Mouse (Mus musculus): ENCODE results near the gene E130309D02Rik. TPM values are rescaled to one million over a fixed set of nuclear protein-coding genes. Genes with fewer than 3 reads are reported as not detected.

The E130309D02Rik gene
- polyA plus RNA-seq, 1 experiment from 2014 or later: 50.0 TPM

DNA sequence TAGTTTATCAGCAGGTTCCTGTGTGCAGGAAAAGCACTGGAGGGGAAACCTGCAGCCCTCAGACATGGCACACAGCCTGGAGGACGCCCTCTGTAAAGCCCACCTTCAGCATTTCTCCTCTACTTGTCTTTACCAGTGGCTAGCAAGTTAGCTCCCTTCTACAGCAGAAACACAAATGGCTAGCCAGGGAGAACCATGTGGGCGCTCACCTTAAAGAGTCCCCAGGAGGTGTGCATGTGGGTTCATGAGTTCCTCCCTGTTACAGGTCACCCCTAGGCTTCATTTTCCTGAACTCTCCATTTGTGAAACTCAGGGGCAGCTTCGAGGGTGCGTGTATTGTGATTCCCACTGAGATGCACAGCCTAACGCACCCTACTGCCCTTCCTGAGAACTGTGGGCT lies 59.4 kb downstream of the E130309D02Rik start:
- no peak overlapping the region for H3K4me3 ChIP-seq
- WGBS: 80% methylated on average over 5 of the region's 5 CpGs
- no peak overlapping the region for H3K9ac ChIP-seq
- ATAC-seq: no peak
- H3K27me3 ChIP-seq: peaks cover 76% of the 10 kb centered on the region
- H3K27ac ChIP-seq: no peak overlapping the region
- H3K4me1 ChIP-seq: peaks cover 25% of the 10 kb centered on the region
- H3K36me3 ChIP-seq (ENCODE audit: poor library complexity, severe bottlenecking): peaks cover 96% of the 10 kb centered on the region
- H3K9me3 ChIP-seq (replicated peaks): no peaks in the 10 kb centered on the region
- H3K4me2 ChIP-seq: no peak overlapping the region

DNA sequence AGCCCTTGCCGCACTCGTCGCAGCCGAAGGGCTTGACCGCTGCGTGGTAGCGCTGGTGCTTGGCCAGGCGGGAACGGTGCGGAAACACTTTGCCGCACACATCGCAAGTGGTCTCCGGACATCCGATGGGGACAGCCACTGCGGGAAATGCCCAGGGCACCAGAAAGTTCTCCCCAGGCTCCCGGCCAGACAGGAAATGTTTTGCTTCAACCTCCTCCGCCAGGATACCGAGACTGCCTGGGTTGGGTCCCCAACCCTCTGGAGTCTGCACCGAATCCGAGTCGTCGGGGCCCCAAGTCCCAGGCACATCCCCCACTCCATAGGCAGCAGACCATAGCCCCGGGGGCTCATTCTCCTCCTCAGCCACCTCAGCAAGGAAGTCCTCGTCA lies 60.0 kb downstream of the E130309D02Rik start:
- H3K4me3 ChIP-seq: 0 out of 2 replicates have a peak overlapping the region, but pooled peaks have one; percentile 4
- no peak overlapping the region for H3K9ac ChIP-seq

DNA sequence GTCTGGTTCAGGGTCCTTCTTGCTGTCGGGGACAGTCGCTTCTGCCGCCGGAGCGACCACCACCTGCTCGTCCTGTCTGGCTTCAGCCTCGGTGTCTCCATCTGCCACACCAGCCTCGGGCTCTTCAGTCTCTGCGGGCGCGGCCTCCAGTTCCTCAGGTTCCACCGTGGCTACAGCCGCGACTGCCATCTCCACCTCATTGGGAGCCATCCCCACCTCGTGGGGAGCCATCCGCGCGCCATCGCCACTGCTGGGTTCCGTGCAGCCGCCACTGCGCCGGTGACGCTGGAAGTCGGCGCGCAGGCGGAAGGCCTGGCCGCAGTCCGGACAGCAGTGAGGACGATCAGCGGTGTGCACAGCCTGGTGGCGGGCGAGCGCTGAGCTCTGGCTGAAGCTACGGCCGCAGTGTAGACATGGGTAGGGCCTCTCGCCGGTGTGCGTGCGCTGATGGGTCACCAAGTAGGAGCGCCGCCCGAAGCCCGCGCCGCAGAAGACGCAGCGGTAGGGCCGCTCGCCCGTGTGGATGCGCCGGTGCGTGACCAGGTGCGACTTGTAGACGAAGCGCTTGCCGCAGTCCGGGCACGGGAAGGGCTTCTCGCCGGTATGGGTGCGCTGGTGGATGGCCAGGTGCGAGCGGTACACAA lies 60.6 kb downstream of the E130309D02Rik start:
- Histone ChIP-seq H3K27ac (no peak overlapping the region), H3K36me3 (ENCODE audit: poor library complexity, severe bottlenecking) (peaks cover 93% of the 10 kb centered on the region), H3K27me3 (peaks cover 76% of the 10 kb centered on the region), H3K9me3 (replicated peaks) (no peaks in the 10 kb centered on the region), H3K9ac (peak overlapping the region; percentile 53; the same call in 1 of the 2 replicates), H3K4me2 (peak overlapping the region; percentile 67; the same call in 1 of the 2 replicates), H3K4me3 (peak overlapping the region; percentile 40), H3K4me1 (peaks cover 25% of the 10 kb centered on the region)
- no peak for ATAC-seq
- 11% methylated on average over 66 of the region's 66 CpGs for WGBS

More for the DNA sequence above, 60.0 kb downstream of the E130309D02Rik start:
- Histone ChIP-seq H3K4me1 (peaks cover 25% of the 10 kb centered on the region), H3K4me2 (no peak overlapping the region), H3K27me3 (peaks cover 76% of the 10 kb centered on the region), H3K36me3 (ENCODE audit: poor library complexity, severe bottlenecking) (peaks cover 93% of the 10 kb centered on the region), H3K27ac (no peak overlapping the region), H3K9me3 (replicated peaks) (no peaks in the 10 kb centered on the region)
- no peak for ATAC-seq
- 23% methylated on average over 24 of the region's 24 CpGs for WGBS

GRCm38 (mm10) chr5:143253881-143254486 lies 61.2 kb downstream of the E130309D02Rik start:
- Histone ChIP-seq H3K4me1 (peaks cover 25% of the 10 kb centered on the region), H3K27ac (no peak overlapping the region), H3K9me3 (replicated peaks) (no peaks in the 10 kb centered on the region), H3K9ac (peak overlapping the region; percentile 53), H3K4me2 (peak overlapping the region; percentile 67), H3K4me3 (peak overlapping the region; percentile 40), H3K36me3 (ENCODE audit: poor library complexity, severe bottlenecking) (peaks cover 94% of the 10 kb centered on the region), H3K27me3 (peaks cover 76% of the 10 kb centered on the region)
- WGBS: 4% methylated on average over 78 of the region's 81 CpGs
- ATAC-seq: peak; percentile 36

GRCm38 (mm10) chr5:143253186-143253880 lies 61.8 kb downstream of the E130309D02Rik start:
- ATAC-seq: peak; percentile 30; the same call in 1 of the 2 replicates
- WGBS: 3% methylated on average over 94 of the region's 103 CpGs
- H3K9ac ChIP-seq: peak overlapping the region; percentile 53
- H3K9me3 ChIP-seq (replicated peaks): no peaks in the 10 kb centered on the region
- peaks cover 94% of the 10 kb centered on the region for H3K36me3 ChIP-seq (ENCODE audit: poor library complexity, severe bottlenecking)
- H3K27ac ChIP-seq: no peak overlapping the region
- peak overlapping the region; percentile 40 for H3K4me3 ChIP-seq
- H3K4me1 ChIP-seq: peaks cover 25% of the 10 kb centered on the region
- H3K27me3 ChIP-seq: peaks cover 71% of the 10 kb centered on the region
- peak overlapping the region; percentile 67 for H3K4me2 ChIP-seq

DNA sequence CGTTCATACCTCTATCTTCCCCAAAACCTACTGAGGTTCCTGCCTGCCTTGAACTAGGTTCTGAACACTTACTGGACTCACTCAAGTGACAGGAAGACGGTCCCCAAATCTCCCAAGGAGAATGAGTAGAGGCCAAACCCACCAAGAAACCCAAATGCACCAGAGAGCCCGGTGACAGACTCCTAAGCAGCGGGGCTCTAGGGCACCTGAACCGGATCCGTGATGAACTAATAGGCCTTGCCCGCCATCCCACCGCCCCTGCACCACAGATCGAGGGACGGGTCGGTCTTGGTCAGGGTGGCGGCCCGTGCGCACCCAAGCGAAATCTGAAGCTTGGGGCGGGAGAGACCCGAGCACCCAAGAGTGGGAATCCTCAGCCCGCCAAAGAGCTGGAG lies 62.4 kb downstream of the E130309D02Rik start:
- H3K27me3 ChIP-seq: peaks cover 66% of the 10 kb centered on the region
- H3K4me2 ChIP-seq: peak overlapping the region; percentile 67
- ATAC-seq: no peak
- H3K9me3 ChIP-seq (replicated peaks): no peaks in the 10 kb centered on the region
- H3K4me1 ChIP-seq: peaks cover 25% of the 10 kb centered on the region
- peak overlapping the region; percentile 40; the same call in 1 of the 2 replicates for H3K4me3 ChIP-seq
- WGBS: 35% methylated on average over 18 of the region's 18 CpGs
- no peak overlapping the region for H3K27ac ChIP-seq
- no peak overlapping the region for H3K9ac ChIP-seq
- H3K36me3 ChIP-seq (ENCODE audit: poor library complexity, severe bottlenecking): peaks cover 94% of the 10 kb centered on the region

GRCm38 (mm10) chr5:143252039-143252438 lies 63.1 kb downstream of the E130309D02Rik start:
- Histone ChIP-seq H3K27ac (no peak overlapping the region), H3K4me1 (peaks cover 25% of the 10 kb centered on the region), H3K36me3 (ENCODE audit: poor library complexity, severe bottlenecking) (peaks cover 94% of the 10 kb centered on the region), H3K9ac (no peak overlapping the region), H3K4me3 (no peak overlapping the region), H3K9me3 (replicated peaks) (no peaks in the 10 kb centered on the region), H3K27me3 (peaks cover 59% of the 10 kb centered on the region), H3K4me2 (no peak overlapping the region)
- ATAC-seq: no peak
- 55% methylated on average over 6 of the region's 6 CpGs for WGBS

Other genes with a start within 250 kb of the E130309D02Rik start
- 36.7 and 38.4 TPM in 2 replicates for gene Rnf216, start 202.4 kb downstream of the E130309D02Rik start, polyA plus RNA-seq (2015; fragmentation: Nextera tagmentation; extraction: Ambion mirVana)
- gene Olfr718-ps1, start 167.8 kb downstream of the E130309D02Rik start, polyA plus RNA-seq (2015; fragmentation: Nextera tagmentation; extraction: Ambion mirVana): 0.05 TPM in 1 of 2 replicates, not detected in the other
- 14.9 and 15.7 TPM in 2 replicates for gene Rbak, start 134.6 kb downstream of the E130309D02Rik start, polyA plus RNA-seq (2015; fragmentation: Nextera tagmentation; extraction: Ambion mirVana)
- not detected in 2 replicates for gene Spdye4b, start 134.3 kb downstream of the E130309D02Rik start, polyA plus RNA-seq (2015; fragmentation: Nextera tagmentation; extraction: Ambion mirVana)
- not detected in 2 replicates for gene Spdye4a, start 88.5 kb downstream of the E130309D02Rik start, polyA plus RNA-seq (2015; fragmentation: Nextera tagmentation; extraction: Ambion mirVana)
- 22.7 and 23.5 TPM in 2 replicates for gene Zfp12, start 80.2 kb downstream of the E130309D02Rik start, polyA plus RNA-seq (2015; fragmentation: Nextera tagmentation; extraction: Ambion mirVana)
- gene Zfp316, start 45.3 kb downstream of the E130309D02Rik start, polyA plus RNA-seq (2015; fragmentation: Nextera tagmentation; extraction: Ambion mirVana): 5.8 and 6.1 TPM in 2 replicates
- not detected in 2 replicates for gene Zfp853, start 21.7 kb downstream of the E130309D02Rik start, polyA plus RNA-seq (2015; fragmentation: Nextera tagmentation; extraction: Ambion mirVana)
- 68.4 and 78.9 TPM in 2 replicates for gene Zdhhc4, start 13.9 kb upstream of the E130309D02Rik start, polyA plus RNA-seq (2015; fragmentation: Nextera tagmentation; extraction: Ambion mirVana)
- gene Grid2ip, start 42.0 kb upstream of the E130309D02Rik start, polyA plus RNA-seq (2015; fragmentation: Nextera tagmentation; extraction: Ambion mirVana): 0.15 and 0.23 TPM in 2 replicates
- gene Kdelr2, start 88.5 kb upstream of the E130309D02Rik start, polyA plus RNA-seq (2015; fragmentation: Nextera tagmentation; extraction: Ambion mirVana): 146 and 148 TPM in 2 replicates
- 13.5 and 13.6 TPM in 2 replicates for gene Daglb, start 149.2 kb upstream of the E130309D02Rik start, polyA plus RNA-seq (2015; fragmentation: Nextera tagmentation; extraction: Ambion mirVana)
- 322 and 336 TPM in 2 replicates for gene Rac1, start 212.7 kb upstream of the E130309D02Rik start, polyA plus RNA-seq (2015; fragmentation: Nextera tagmentation; extraction: Ambion mirVana)